Mouse (Mus musculus) frontal cortex, postnatal 25 days (tissue): ENCODE data around the gene Znrf2.

Experiments
- DNase-seq, 2 experiments: peaks; one replicate each; pipeline ENCODE4 v3.0.0; 2022; ENCODE audit warnings: low spot score in 2 of 2

The Znrf2 gene

DNA sequence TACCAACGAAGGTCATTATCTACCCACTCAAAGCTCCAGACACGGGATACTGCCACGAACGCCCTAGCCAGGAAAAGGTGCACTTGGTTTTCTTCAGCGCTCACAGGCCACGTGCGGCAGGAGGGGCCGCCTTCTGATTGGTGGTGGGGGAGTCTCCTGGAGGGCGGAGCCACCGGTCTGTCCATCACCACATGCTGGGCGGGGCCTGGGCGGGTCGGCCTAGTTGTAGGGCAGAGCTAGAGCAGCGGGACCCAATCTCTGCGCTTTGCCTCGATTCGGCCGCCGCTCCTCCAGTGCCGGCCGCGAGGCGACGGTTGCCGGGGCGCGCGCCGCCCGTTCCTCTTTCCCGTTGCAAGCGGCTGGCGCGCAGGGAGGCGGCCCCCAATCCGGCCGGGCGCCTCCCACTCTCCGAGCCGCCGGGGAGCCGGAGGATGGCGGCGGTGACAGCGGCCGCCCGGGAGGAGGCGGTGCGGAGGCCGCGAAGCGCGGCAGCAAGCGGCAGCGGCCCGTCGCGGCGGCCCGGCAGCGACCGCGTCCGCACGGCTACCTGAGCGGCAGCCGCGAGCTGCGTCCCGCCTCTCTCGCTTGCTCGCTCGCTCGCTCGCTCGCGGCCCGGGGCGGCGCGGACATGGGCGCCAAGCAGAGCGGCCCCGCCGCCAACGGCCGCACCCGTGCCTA, at the start of gene Znrf2:
Gene Znrf2 (plus strand): TSS at position 529 of the 678 bp plus-strand sequence.
- peak; percentile 80 to 85 for DNase-seq

DNA sequence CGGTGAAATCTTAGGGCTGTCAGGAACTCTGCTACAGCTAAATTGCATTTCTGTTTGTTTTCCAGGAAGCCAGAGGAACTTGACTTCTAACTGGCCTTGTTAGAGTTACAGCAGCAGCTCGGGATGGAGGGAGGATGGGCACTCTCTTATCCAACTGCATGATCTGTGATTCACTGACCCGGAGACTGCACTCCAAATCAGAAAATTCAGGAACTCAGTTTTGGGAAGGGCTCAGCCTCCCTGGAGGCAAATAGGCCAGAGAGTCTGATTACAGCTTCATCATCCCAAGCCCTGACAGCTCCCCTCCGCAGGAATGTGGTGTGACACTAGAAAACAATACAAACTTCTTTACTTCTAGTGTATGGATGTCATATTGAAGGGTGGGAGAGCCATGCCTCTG, 49.0 kb upstream of the Znrf2 start:
- no peak for DNase-seq

DNA sequence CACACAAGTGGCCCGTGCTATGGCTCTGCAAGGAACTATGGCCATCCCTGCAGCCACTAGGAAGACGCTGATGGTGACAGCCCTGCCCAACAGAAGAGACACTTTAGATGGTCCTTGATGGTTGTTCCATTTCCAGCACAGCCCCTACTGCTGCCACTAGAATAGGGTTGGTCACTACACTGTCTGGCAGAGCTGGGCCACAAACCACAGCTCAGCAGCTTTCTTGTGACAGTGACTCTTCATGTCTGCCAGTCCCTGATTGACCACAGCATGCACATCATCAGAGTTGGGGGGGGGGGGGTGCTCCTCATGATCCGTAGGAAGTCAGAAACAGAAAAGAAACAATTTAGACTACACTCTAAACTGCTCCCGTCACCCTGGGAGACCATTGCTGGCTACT, 46.0 kb upstream of the Znrf2 start:
- DNase-seq, result no peak

DNA sequence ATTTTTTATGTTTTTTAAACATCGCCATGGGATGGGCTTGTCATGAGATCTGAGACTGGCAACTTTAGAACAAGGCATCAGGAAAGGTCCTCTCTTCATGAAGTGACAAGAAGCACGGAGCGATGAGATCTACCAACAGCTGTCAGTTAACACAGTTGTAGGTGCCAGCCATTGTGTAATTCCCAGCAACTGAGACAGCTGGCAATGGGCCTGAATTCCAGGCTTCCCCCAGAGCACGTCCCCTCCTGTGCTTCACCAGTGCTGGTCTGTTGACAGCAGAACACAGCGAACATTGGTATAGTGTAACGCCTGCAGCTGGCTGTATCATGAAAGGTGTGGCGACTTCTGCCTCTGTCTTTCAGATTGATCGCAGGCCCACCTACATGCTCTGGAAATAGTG, 45.5 kb upstream of the Znrf2 start:
- no peak for DNase-seq

DNA sequence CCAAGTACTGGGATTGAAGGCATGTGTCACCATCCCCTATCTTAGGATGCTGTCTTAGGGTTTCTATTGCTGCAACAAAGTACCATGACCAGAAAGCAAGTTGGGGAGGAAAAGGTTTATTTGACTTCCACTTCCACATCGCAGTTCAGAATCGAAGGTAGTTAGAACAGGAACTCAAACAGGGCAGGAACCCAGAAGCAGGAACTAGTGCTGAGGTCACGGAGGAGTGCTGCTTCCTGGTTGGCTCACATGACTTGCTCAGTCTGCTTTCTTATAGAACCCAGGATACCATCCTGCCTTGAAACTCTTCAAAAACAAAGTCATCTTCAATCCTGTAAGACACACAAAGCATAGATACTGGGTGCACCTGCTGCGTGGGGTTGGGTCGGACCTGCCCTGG, 44.6 kb upstream of the Znrf2 start:
- DNase-seq, result no peak

DNA sequence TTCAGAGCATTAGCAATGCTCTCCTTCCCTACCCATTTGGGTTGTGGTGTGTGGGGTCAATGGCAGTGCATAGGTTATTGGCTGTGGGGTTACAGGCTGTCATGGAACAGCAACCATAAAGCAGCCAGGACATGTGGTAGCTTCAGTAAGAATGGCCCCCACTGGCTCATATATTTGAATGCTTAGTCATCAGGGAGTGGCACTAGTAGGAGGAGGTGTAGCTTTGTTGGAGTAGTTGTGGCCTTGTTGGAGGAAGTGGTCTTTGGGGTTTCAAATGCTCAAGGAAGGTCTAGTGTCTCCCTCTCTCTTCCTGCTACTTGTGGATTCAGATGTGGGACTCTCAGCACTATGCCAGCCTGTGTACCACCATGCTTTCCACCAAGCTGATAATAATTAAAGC, 41.0 kb upstream of the Znrf2 start:
- no peak for DNase-seq

DNA sequence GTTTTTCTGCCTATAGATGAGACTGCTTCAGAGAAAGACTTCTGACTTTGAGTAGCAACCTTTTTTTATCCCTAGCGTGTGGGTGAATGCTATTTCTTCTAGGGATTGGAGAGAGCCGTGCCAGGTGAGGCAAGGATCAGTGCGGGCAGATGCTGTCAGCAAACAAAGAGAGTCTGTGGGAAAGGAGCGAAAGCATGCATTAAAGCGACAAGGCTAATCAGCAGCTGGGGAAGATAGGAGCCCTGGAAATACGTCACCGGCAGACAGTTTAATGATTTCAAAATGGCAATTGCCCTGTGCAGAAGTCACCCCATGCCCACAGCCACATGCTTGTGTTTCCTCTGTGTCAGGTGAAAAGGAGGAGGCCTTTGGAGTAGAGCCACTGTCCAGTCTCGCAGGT, 39.1 kb upstream of the Znrf2 start:
- DNase-seq, result no peak

DNA sequence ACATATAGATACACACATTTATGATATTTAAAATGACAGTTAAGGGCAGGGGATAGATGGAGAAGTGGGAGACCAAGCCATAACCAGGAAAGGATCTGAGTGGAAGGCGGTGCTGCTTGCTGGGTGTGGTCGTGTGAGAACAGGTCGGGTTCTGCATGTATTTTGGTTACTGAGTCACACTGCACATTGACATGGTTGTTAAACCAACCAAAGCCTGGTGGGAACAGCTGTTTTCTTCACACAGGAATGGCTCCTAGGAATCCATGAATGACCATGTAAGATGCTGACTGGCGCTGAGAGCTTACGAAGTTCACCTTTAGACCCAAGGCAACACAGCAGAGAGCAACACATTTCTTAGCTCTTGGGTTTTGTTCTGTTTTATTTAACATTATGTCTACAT, 36.7 kb upstream of the Znrf2 start:
- DNase-seq, result no peak

DNA sequence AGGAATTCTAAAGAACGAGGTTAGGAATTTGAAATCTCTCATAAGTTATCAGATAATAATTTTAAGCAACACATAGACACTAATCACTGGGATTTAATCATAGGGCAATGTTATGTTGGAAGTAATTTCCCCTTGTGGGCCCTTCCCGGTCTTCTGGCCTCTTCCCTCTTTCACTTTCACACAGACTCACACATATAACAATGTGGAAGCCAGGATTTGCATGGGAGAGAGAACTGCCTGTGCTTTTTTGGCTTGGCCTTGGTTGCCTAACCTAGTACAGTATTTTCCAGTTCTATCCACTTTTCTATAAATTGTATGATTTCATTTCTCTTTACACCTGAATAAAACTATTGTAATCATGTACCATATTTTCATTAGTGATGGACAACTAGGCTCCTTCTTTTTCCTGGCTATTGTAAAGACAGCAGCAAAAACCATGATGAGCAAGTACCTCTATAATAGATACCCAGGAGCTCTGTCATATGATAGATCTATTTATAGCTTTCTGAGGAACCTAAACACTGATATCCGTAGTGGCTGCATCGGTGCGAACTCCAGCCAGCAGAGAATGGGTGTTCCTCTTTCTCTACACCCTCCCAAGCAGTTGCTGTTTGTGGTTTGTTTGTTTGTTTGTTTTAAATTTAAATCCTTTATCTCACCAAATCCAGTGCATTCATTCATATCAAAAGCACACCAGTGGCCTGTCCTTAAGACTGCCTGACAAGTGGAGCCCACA, 36.0 kb upstream of the Znrf2 start:
- DNase-seq, result no peak

DNA sequence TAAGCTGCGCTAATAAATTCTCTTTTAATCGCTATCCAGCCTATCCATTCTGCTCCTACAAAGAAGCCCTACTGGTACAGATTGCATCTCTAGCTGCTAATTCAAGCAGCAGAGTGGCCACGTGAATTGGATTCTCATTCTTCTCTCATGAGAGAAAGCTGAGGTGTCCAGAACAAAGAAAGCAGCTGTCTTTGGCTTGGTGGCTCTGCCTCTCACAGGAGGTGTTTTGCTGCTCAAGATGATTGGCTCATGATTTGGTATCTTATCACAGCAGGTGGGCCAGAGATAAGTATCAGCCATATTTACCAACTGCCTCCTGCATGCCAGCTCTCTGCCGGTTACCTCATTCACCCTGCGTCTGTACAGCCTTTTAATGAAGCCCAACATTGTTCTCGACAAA, 34.8 kb upstream of the Znrf2 start:
- no peak for DNase-seq

DNA sequence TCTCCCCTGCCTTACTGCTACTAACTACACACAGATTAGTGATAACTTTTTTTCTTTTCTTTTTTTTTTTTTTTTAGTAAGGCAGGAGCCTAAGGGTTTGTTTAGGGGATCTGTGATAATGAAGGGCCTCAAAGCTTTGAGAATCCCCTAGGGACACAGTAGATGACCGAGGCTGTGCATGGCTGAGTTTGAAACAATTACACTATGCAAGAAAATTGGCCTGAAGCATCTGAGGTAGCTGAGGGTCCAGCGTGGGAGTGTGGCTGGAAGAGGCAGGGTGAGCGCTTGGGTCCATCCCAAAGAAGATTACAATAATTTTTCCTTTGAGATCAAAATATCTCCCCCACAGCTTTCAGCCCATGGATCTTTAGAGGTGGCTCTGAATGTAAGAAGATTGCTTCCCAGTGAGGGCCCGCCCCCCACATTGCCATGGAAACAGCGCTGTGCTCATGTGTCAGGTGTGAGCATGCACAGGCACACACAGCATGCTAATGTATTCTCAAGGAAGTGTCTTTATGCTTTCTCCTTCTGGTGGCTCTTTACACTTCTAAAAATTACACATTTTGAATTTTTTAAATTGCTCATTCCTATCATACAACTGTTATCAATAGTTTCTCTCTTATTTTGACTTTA, 31.5 kb upstream of the Znrf2 start:
- DNase-seq, result peak; percentile 40 to 57

DNA sequence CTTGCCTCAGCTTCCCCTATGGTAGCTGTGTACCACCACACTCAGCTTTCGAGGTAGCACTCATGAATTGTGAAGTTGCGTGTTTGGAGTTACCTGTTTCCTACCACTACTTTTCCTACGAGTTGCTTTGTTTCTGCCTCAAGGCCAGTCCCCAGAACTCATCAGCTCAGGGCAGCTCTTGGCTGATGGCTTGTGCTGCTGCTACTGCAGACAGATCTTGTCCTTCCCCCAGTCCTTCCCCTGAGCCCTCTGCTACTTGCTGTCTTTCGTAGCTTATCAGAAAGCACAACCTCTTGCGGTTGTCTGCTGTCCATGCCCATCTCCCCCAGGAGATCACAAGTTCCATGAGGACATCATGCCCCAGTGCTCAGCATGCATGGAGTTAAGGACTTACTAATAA, 29.9 kb upstream of the Znrf2 start:
- DNase-seq, result no peak

DNA sequence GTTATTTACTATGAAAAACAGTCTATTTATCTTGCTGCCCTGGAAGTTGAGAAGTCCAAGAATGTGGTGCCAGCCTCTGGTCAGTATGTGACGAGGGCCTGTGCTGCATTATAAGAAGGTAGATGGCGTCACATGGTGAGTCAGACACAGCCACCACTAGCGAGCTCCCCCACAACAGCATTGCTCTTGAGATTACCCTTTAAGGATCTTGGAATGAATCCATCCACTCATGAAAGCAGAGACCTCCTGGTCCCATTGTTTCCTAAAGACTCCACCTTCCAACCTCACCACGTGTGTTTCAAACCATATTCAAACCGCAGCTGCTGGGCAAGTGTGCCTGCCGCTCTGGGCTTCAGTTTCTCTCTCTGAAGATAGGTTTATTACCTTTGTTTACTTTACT, 28.2 kb upstream of the Znrf2 start:
- DNase-seq, result no peak

DNA sequence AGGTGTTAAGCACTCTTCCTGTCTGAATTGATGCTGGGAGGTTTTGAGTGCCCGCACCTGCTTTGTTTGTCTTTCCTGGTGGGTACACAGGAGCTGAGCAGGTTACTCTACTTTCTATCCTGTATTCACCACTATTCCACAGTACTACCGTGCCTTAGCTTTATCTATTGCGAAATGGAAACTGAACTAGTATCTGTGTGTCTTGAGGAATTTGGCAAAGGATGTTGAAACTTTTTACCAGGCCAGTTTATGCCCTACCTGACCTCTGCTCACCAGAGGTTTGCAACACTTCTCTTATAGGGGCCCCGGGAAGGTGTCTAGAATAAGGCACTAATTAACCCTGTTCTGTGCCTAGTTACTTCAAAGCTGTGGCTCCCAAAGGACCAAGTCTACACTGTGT, 27.6 kb upstream of the Znrf2 start:
- no peak for DNase-seq

DNA sequence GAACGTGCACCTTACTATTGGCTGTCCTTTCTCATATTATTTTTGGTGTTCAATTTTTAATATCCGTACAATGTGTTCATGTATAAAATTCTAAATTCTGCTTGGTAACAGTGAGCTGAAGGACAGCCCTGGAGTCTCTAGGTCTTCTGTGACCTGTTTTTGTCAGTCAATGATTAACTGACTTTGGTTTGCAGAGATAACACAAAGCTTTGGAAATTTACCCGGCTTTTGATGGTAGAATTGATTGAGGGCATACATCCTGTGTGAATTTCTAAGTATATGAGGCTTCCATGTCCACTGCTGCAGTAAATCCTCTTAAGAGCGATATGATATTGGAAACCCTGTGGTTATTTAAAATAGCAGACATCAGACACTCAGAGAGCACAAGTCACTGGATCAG, 26.6 kb upstream of the Znrf2 start:
- no peak for DNase-seq

DNA sequence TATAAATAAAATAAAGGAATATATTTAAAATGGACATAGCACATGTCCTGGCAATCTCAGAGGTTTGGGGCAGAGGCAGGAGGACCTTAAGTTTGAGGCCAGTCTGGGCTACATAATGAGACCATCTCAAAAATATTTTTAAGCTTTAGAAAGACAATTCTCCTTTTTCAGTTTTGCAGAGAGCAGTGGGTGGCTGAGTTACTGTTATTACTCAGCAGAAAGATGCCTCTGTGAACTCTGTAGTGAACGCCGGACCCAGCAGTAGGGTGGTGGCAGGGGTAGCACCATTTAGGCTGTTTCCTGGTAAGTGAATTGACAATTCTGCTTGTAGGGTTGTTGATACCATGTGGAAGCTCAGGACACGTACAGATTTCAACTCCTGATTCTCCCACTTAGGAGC, 22.9 kb upstream of the Znrf2 start:
- DNase-seq, result no peak

DNA sequence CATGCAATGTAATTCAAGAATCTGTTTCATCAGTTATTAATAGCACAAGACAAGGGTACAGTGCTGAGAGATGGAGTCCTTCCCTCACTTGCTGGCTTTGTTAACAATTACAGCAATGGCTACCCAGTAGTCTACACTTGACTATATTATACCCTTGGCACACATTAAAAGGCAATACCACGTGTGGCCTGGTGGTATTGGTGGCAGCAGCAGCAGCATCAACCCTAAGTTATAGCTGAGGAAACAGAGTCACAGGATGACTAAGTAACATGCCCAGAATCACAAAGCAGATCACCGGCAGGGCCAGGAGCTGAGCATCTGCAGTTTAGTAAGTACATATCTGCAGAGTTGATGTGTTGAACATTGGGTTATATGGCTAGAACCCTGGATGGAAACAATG, 22.3 kb upstream of the Znrf2 start:
- DNase-seq, result no peak

DNA sequence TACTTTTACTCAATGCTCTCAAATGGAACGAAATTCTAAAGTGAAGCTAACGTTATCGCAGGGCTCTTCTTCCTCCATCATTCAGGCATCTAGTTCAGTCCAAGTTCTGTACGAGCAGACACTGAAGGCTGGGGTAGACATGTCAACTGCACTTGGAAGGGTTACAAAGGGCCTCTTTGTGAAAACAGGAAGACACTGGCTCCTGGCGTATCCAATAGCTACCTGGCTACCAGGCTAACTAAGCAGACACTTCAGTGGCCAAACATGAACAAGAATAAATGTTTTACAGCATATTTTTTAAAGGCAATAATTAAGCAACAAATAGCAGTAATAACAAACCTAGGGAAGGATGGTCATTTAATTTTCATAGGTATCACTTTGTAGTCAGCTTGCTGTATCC, 21.7 kb upstream of the Znrf2 start:
- no peak for DNase-seq

DNA sequence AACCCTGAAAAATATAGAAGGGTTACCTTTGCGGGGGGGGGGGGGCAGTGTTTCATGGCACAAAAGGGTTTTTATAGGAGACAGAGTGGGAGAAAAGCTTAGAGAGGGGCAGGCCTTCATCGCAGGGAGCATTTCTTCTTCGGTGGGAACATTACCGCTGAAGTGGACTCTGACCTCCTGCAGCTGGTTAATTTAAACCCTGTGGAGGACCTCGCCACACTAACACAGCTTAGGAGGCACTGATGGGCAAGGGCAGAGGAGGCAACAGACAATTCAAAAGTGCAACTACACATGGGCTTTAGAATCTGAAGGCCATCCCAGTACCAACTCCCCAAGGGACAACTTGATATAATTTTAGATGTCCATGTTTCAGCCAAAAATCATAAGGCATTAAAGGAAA, 20.7 kb upstream of the Znrf2 start:
- no peak for DNase-seq

DNA sequence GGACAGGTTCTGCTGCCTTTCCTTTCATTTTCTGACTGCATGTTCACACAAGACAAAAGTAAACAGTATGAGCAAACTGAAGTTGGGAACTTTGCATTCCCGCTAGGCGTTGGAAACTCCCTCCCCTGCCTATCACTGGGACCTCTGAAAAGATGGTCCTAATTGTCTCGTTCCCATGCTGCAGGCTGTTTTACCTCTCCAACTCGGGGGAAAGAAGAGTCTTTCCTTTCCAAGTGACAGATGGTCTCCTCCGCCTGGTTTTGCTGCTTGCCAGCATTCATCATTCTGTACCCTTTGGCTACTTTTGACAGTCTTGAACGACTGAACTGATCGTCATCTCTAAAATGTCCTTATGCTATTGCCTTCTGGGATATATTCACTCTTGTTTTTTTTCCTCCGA, 14.4 kb upstream of the Znrf2 start:
- no peak for DNase-seq

DNA sequence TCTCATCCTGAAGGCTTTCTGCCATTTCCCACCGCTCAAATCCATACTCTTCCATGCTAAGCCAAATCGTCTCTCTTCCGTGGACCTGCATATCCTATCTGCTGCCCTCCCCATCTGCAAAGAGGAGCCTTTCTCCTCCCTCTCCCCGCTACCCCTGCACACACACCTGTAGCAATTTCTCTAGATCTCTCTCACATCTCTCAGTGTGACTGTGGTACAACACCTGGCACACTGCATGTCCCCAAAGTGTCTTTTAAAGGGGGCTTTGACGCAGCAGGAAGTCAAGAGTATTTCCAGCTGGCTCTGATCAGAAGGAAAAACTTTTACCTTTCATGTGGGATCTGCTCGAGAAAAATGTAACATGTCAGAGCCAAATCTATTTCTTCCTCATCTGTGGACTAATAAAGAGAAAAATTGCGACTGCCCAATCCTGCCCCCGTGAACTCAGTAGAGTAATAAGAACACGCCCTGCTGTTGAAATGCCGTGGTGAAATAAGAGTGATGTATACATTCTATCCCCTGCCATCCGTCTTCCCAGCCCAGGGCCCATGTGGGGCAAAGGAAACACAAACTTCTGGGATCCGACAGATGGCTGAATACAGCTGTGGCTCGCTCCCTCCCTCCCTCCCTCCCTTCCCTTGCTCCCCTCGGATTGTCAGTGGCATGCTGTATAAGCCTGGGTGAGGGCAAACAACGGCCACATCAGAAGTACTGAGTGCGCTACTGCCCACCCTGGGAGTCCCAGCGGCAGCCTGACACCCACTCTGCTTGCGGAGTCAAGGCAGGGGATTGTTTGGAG, 12.5 kb upstream of the Znrf2 start:
- DNase-seq, result no peak

DNA sequence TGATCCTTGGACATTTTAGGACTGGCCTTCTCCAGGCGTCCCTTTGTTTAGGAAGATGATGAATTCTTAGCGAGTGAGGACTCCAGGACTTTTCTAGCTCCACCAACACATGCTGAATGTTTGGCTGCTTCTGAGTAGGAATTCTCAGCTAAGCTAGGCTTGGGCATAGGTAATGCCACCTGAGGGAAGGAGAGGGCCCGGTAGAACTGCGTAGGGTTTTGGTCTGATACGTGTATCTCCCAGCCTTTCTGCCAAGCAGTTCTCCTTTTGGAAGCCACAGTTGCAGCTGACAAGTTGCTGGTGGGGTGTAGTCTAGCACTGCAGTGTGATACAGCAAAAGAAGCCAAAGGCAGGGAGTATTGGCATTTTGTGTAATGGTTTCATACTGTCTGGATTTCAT, 10.9 kb upstream of the Znrf2 start:
- DNase-seq, result no peak
